Mouse (Mus musculus) layer of hippocampus, postnatal 14 days (tissue): ENCODE results near the gene Glyr1. TPM values are rescaled to one million over a fixed set of nuclear protein-coding genes. Genes with fewer than 3 reads are reported as not detected.

Experiments used
- DNase-seq, 2 experiments: peaks; one replicate each; pipeline ENCODE4 v3.0.0; 2021 to 2022; ENCODE audit warnings: low spot score in 2 of 2, mixed read lengths in 1 of 2
- total RNA-seq, 2 experiments: library from RNA; stranded (reverse); gene quantifications; 2 replicates each; pipeline ENCODE4 v1.2.3; 2021

Glyr1 gene
- total RNA-seq, 2 experiments from 2014 or later, result 132 to 134 TPM

DNA sequence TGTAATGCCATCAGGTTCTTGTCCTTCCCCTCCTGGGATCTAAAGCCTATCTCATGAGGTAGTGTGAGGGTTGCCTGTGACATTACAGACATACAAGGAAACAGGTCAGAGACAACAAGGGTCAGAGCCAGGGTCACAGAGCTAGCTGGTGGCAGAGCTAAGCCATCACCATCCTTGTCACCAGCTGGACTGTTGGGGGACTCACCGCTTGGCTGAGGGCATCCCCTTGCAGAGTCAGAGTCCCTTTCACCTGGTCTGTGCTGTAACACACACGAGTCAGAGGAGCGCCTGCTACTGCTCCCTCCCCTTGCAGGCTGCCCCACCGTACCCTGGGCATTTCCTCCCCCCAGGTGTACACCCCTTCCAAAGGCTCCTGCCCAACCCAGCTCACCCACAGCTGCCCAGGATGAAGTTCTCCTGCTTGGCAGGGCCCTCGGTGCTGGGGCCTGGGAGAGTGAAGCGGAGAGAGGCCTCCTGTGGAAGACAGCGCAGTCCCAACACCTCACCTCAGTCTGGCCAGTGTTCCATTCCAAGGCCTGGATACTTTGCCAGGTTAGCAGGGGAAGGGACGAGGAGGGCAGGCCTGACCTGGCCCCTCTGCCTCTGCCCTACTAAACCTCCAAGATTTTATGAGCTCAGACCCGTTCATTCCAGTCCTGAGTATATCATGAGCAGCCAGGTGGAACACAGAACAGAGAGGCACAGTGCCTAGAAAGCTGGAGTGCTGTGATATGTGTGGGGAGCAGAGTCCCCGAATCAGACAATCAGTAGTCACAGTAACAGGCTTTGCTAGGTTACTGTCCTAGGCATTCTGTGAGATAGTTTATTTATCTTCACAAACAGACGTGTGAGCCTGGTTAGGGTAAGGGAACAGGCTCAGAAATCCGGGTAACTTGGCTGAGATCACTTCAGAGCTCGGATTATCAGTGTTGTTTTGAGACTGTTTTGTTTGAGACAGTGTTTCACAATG lies 37.3 kb downstream of the Glyr1 start:
- DNase-seq, result peak; percentile 21 to 50

DNA sequence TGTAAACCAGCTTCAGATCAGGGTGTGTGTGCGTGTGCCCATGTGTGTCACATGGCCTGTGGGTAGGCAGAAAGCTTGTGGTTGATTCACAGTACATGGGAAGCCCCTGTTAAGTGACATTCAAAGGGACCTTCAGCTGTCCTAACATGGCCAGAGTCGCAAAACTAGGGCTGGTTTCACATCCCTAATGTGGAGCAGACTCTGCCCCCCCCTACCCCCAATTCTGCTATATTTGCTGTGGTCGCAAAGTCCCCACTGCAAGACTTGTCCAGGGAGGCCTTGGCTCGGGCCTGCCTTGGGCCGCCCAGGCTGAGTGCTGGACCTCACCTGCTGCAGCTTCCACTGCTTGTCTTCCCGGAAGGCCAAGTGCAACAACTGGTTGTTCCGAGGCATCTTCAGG lies 38.4 kb downstream of the Glyr1 start:
- no peak for DNase-seq

DNA sequence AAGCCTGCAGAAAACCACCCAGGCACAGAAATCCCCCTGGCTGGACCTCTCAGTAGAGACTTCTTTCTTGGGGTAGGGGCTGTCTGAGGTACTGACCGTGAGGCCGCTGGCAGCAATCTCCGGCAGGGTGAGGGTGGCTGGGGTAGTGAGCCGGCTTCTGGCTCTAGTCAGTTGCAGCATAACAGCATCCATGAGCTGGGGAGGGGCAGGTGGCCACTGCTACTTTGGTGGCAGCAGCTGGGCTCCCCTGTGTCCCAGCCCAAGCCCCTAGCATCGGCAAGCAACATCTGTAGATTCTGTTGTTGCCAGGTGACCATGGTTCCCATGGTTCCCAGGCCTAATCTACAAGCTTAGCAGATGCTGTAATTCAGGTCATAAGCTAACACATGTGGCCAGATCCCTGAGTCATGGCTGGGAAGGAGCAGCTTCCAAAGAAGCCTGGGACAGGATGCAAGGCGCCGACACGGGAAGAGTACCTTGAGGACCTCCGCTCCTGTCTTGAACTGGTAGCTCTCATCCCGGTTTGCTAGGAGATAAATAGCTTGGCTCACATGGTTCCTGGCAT lies 39.2 kb downstream of the Glyr1 start:
- no peak for DNase-seq

DNA sequence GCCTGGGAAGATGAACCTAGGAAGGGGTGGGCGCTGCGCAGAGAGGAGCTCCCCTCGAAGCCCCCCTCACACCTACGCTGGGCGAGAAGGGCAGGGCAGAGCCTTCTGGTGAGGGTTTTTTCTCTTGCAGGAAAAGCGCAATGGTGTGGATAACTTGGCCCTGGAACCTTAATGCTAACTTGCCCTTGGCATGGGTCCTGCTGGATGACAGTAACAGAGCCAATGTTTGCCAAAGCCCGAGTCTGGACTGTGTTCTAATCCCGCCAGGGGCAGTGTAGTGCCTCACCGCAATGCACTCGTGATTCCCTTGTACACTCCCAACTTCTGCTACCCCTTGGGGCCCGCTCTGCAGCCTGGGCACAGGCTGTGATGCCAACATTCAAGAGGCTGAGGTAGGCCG lies 41.6 kb downstream of the Glyr1 start:
- no peak for DNase-seq

DNA sequence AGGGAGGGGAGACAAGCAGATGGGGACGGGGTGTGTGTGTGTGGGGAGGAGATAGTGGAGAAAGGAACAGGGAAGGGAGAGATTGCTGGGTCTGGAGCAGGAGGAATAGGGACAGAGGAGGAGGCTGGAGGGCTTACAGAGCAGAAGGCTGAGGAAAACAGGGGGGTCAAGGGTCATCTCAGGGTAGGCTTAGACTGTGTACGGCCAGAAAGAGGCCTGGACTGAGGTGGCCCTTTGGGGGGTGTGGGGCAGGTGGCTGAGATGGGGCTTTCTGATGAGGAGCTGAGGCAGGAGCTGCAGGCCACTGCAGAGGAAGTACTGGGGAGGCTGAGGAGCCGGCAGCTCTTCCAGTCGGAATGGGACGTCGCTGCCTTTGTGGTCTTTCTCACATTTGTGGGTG lies 42.2 kb downstream of the Glyr1 start:
- DNase-seq, result no peak

DNA sequence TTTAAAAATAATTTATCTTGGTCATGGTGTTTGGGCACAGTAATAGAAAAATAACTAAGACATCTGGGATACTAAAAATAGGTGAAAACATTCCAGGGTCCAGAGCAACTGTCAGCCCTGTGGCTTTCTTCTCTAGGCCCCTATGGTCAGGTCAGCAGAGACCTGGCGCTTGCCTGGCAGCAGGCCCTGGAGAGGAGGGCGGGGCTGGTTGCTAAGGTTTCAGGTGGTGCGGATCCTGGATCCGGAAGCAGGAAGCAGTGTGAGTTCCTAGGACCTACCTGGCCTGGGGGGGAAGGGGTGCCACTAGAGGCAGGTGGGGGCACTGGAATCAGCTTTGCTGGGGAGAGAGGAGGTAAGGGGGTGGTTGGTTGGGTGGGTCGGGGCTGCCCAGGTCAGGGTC lies 42.6 kb downstream of the Glyr1 start, which contains the start of gene Smim22:
TSS of gene Smim22 (plus strand) at position 222 of the 400 bp plus-strand sequence.
- DNase-seq, result no peak

DNA sequence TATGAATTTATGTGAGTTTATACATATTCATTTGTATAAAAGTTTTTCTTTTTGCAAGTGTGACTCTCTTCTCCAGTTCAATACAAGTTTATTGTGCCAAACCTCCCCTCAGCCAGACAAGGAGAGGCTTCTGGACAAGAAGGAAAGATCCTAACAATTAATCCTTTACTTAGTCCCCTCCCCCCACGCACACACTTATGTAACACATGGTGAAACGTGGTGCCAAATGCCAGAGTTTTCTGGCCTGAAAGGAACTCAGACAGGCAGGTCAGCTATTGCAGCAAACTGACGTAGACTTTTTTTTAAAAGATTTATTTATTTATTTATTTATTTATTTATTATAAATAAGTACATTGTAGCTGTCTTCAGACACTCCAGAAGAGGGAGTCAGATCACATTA lies 49.1 kb downstream of the Glyr1 start:
- no peak for DNase-seq

DNA sequence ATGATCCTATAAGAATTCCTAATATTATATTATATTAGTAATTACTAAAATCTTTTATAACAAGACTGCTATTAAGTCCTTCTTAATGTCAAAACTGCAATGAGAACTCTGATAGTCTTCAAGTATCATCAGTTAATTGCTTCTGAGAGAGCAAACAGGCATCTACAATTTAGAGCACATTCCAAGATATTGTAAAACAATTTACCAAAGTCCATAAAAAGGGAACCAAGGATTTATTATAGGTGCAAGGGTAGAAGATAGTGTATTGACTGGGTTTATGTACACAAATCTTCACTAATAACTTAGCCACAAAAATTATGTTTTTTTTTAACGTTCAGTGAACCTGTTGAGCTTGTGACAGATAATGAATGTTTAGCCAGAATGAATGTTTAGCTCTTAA lies 50.7 kb downstream of the Glyr1 start:
- DNase-seq, result no peak

DNA sequence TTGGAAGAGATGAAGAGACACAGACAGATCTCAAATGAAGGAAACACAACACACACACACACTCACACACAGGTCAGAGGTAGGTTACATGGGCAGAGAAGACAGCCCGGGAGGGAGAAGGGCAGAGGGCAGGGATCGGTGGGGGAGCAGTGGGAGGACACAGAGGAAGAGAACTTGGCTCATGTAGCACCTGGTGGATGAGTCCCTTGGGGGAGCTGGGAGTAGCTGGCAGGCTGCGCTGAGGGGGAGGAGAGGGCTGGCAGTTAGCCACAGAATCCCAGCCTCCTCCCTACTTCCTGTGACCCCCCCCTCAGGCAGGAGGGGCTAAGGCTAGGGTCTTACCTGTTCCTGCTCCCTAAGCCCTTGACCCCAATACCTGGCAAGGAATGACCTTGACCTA lies 52.1 kb downstream of the Glyr1 start, which contains the start of gene Sept12:
TSS of gene Sept12 (minus strand) at position 300 of the 400 bp plus-strand sequence.
- DNase-seq, result no peak

DNA sequence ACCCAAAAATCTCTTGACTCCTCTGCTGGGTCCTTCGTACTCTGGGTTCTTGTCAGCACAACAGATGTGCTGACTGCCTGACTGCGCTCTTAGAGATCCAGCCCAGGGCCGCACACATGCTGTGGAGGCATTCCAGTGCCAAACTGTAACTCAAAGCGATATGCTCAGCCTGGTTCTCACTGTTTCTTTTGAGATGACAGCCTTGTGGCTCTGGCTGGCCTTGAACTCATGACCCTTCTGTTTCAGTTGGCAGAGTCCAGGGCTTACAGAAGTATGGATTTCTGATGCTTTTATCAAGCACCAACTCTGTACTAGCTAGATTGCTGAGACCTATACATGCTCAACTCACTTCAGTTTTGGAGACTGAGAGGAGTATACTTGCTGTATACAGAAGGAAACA lies 56.4 kb downstream of the Glyr1 start:
- DNase-seq, result no peak

DNA sequence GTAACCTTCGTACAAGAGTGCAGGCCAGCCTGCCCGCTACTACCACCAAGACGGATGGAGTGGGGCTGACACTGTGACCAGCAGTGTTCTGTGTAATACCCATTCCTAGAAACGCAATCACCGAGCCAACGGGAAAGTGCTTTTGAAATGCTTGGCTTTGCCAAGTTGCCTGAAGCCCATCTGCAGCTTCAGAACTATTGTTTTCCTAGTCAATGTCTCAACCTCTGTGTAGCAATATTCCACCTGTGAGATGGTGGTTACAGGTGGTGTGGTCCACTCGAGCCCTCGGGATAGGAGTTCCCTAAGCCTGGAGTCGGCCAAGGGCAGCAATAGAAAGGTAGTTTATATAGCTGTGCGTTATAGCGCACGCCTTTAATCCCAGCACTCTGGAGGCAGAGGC lies 64.9 kb downstream of the Glyr1 start:
- no peak for DNase-seq

DNA sequence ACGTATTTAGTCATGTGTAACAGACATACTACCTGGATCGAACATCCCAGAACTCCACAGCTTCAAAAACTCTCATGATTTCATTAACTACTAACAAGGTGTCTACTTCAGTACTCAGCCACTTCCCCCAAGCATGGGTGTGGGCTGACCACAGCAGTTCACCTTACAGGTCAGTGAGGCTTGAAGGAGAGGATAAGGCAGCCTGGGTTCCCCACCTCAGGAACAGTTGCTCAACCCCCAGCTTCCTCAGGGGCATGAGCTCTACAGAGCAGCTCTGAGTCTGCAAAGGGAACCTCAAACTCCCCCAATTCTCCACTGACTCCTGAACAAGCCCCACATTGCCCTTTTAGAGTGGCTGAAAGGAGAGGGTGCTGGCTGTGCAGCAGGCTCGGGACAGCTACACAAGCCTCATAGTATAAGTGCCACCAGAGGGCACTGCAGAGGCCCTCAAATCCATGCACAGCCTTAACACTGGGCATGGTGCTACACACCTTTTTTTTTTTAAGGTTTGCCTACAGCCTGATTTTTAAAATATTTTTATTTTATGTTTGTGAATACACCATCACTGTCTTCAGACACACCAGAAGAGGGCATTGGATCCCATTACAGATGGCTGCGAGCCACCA lies 69.8 kb downstream of the Glyr1 start:
- no peak for DNase-seq

DNA sequence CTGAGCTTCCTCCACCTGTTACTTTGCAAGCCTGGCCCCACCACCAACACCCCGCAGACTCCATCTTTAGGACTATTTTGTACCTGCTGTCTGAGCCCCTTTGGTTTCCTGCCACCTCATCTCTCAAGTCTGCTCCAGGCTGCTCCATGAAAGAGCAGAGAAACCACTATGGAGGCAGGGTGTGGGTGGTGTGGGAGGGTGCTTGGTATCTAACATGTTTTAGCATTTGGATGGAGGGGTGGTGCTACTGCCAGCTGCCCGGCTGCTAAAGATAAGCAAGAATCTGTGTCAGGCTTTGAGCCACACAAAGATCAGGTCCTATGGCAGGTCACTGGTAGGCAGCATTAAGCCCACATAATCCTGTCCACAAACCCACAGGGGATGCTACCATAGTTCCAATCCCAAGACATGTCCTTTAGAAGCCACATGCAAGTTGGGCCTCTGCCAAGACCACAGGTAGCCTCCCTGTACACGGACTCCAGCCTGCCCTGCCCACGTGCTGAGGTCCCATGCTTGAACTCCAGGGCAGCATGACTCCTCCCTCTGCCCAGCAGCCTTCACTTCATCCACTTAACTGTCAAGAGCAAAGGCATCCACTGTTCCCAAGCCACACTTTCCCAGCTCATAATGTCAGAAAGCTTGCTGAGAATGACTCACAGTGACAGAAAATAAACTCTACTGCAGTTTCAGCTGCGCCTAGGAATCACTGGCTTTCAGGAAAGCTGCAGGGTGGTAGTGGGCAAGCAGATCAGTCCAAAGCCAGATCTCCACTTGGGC lies 71.2 kb downstream of the Glyr1 start:
- DNase-seq, result no peak

DNA sequence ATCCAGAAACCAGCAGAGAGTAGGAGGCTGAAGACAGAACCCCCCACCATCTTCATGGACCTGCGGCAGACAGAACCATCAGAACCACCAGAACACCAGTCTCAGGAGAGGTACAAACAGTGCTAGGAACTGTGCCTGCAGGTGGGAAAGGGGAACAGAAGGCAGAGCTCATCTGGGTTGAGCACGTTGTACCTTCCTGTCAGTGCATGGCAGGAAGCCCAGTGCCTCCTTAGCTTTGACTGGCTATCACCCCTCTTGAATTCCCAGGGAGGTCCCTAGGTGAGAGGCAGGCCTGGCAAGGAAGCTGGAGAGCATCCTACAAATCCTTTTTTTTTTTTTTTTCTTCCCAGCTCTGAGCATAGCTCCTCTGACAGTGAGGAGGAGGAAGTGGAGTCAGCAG lies 73.5 kb downstream of the Glyr1 start:
- no peak for DNase-seq

DNA sequence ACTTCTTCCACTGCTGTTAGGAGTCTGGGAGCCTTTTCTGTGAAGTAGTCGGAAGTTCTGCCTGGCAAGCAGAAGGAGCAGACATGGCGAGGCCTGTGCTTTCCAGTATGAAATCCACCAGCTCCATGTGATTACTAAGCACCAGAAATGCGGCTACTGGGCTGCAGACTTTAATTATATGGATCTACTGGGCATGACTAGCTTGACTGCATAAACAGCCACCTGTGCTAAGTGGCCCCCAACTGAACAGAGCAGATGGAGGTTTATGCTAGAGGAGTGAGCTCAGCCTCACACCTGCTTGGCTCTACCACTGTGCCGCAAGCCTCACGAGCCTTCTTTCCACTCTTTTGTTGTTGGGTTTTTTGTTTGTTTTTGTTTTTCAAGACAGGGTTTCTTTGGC lies 75.1 kb downstream of the Glyr1 start:
- DNase-seq, result no peak

DNA sequence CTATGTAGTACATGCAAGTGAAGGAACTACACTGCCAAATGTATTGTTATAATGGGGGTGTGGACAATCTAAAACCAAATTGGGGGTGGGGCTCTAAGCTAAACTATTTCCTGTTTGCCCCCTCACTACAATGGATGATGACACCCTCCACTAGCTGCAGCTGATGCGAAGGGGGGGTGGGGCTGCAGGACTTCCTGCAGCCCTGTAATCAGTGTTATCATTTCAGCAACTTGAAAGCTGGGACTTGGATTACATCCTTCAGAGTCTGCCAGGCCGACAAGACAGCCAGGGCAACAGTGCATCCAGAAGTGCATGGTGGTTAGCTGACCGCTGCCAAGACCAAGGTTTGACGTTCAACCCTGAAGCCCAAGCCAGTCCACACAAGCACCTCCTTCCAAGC lies 78.0 kb downstream of the Glyr1 start:
- no peak for DNase-seq

DNA sequence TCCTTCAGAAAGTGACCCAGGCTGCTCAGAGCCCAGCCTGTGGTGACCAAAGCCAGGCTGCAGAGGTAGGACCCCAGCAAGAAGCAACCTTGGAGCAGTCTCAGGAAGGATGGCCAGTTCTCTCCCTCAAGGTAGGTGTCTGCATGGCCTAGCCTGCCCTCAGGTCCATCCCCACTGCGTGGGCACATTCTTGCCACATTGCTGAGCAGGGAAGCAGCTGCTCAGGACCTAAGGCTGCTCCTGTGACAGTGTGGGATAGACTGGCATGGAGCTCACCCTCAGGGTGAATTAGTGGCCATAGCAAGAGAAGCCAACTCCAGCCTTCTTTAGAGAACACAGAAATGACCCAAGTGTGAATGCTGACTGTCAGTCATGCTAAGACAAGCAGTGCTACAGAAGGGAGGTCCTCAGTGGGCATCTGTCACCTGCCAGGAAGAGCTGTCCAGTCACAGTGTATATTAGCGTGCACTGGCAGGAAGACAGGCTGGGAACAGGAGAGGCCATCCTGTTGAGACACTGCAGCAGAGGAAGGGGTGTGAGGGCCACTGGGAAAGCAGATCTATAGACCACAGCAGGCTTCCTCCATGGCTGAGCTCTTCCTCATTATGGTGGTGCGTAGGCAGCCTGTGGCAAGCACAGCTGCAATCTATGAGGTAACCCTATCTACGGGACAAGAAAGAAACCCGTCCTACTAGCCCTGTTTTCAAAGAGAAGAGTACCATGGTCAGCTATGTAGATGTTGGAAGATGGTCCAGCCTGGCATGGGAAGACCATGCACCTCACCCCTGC lies 80.4 kb downstream of the Glyr1 start:
- DNase-seq, result no peak

DNA sequence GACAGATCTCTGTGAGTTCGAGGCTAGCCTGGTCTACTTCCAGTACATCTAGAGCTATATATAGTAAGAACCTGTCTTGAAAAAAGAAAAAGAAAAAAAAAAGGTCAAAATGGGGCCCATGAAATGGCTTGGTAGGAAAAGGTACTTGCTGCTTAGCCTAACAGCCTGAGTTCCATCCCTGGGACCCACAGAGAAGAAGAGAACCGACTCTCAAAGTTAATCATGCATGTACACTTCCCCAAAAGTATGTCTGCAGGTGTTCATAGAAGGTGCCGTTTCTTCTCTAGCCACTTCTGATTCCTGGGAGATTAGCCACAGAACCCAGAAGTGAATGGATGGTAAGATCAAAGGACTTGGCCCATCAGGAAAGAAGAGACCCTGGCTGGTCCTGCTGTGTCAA lies 81.2 kb downstream of the Glyr1 start:
- no peak for DNase-seq

DNA sequence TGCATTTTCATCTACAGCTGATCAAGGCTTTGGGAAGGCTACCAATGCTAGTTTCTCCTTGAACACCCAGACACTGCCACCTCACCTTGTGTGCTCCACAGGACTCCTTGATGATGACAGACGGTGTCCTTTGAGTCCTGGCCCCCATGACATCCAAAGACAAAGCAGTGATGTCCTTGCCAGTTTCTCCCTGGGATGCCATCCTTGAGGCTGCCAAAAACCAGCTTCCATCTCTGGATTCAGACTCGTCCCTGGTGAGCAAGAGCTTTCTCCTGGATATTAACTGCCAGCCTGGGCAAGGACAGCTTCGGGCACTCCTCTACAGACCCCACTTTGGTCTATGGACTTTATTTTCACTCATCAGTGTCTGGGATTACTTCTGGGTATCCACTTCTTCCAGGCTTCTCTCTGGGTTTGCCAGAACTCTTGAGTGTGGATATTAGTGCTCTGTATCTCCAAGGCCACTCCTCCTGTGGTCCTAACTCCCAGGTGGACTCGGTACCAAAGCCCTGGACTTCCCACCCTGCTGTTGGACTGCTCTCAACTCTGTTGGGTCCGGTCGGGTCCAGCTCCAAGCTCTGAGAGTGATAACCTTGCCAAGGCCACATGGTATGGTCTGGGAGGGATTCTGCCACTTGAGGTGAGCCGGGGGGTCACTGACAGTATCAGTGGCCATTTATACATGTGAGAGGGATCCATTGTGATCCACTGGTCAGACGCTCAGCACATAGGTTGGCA lies 84.1 kb downstream of the Glyr1 start:
- no peak for DNase-seq
